Mouse (Mus musculus): ENCODE results near the gene Cox5a.

GRCm38 (mm10) chr9:57494970-57495369 is 26.1 kb upstream of the Cox5a start:
- TF ChIP-seq CTCF (IDR thresholded peaks at IDR 0.05; ENCODE audit: borderline replicate concordance, control insufficient read depth, extremely low read depth, insufficient read depth, low read length, poor library complexity) (no peak), POLR2A (IDR thresholded peaks at IDR 0.05; ENCODE audit: control insufficient read depth, extremely low read depth, insufficient read depth, low read length, poor library complexity) (no peak)
